Mouse (Mus musculus) CD8-positive naive resting alpha-beta T cell, adult 2 months (primary cell): ENCODE results near the gene Apobec1.
"Not testable (repeated sequence)": the region's sequence is repeated elsewhere in the genome, so short reads cannot be mapped to it uniquely, and the experiment has no call there.

Experiments used
- DNase-seq, 2 experiments: peaks; one replicate each; pipeline ENCODE4 v3.0.0; 2022; ENCODE audit warnings: low read depth in 2 of 2, low spot score in 2 of 2

Gene Apobec1

GRCm38 (mm10) chr6:122602242-122602991 lies at the start of gene Apobec1:
TSS of gene Apobec1 (minus strand) at chr6:122602444.
- peak; percentile 63 to 73 for DNase-seq

- no peak for DNase-seq
Observed at GRCm38 (mm10) chr6:122650398-122650980, 48.2 kb upstream of the Apobec1 start.

GRCm38 (mm10) chr6:122649903-122650302 lies 47.7 kb upstream of the Apobec1 start:
- no peak for DNase-seq

GRCm38 (mm10) chr6:122644196-122644595 lies 42.0 kb upstream of the Apobec1 start:
- DNase-seq: not testable (repeated sequence)

- not testable (repeated sequence) for DNase-seq
Observed at GRCm38 (mm10) chr6:122637566-122637965, 35.3 kb upstream of the Apobec1 start.

GRCm38 (mm10) chr6:122636666-122637065 lies 34.4 kb upstream of the Apobec1 start:
- no peak for DNase-seq

- no peak for DNase-seq
Observed at GRCm38 (mm10) chr6:122635315-122635714, 33.1 kb upstream of the Apobec1 start.

- no peak for DNase-seq
Observed at GRCm38 (mm10) chr6:122633411-122633810, 31.2 kb upstream of the Apobec1 start.

- no peak for DNase-seq
Observed at GRCm38 (mm10) chr6:122627469-122628108, 25.3 kb upstream of the Apobec1 start.

- no peak for DNase-seq
Observed at GRCm38 (mm10) chr6:122626110-122626509, 23.9 kb upstream of the Apobec1 start, which contains the start of gene Dppa3. TSS of gene Dppa3 (plus strand) at chr6:122626410.

GRCm38 (mm10) chr6:122625156-122625555 lies 22.9 kb upstream of the Apobec1 start:
- no peak for DNase-seq

GRCm38 (mm10) chr6:122624480-122624879 lies 22.2 kb upstream of the Apobec1 start:
- DNase-seq: no peak

- DNase-seq: no peak
Observed at GRCm38 (mm10) chr6:122621066-122621465, 18.8 kb upstream of the Apobec1 start.

GRCm38 (mm10) chr6:122616022-122616421 lies 13.8 kb upstream of the Apobec1 start:
- no peak for DNase-seq

GRCm38 (mm10) chr6:122614047-122614446 lies 11.8 kb upstream of the Apobec1 start:
- peak; percentile 9 to 28 for DNase-seq

- no peak for DNase-seq
Observed at GRCm38 (mm10) chr6:122612426-122612825, 10.2 kb upstream of the Apobec1 start.

- DNase-seq: no peak
Observed at GRCm38 (mm10) chr6:122609771-122610170, 7.5 kb upstream of the Apobec1 start, which contains the start of gene Gdf3. TSS of gene Gdf3 (minus strand) at chr6:122610087.

GRCm38 (mm10) chr6:122609377-122609728 lies 7.1 kb upstream of the Apobec1 start:
- no peak for DNase-seq

GRCm38 (mm10) chr6:122608434-122609376 lies 6.5 kb upstream of the Apobec1 start:
- no peak for DNase-seq

- DNase-seq: no peak
Observed at GRCm38 (mm10) chr6:122607700-122608099, 5.5 kb upstream of the Apobec1 start.

- no peak for DNase-seq
Observed at GRCm38 (mm10) chr6:122606661-122607060, 4.4 kb upstream of the Apobec1 start.
